Mouse (Mus musculus): ENCODE data around the gene Nup205.

The Nup205 gene

DNA sequence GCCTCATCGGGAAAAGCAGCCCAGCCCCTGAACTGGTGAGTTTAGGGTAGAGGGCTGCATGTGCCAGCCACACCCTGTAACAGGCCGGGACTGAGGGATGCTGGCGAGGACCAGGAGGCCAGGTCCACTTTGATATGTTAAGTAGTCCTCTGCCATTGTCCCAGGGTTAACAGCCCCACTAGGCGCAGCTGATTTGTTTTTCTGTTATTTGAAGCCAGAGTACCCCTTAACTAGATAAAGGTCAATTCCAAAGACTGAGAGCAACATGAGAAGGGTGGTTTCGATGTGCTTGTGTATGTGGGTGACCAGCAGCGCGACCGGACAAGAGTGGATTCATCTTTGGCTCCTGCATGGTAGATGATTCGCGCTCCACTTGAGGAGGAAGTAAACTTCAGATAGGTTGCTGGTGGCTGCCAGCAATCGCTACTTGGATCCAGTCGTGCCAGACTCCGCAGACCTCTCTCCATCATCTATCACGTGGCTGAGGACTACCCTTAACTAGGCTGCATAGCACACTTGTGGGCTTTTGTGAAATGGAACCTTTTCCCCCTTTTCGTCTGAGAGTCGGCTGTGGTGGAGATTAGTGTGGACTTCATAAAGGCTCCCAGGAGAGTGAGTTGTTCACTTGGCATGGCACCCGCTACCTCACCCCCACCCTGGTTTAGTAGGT is 74.7 kb downstream of the Nup205 start:
- peak; percentile 16 for DNase-seq

GRCm38 (mm10) chr6:35252477-35253346 is 75.5 kb downstream of the Nup205 start:
- peak; percentile 84 for DNase-seq

GRCm38 (mm10) chr6:35253474-35253873 is 76.3 kb downstream of the Nup205 start:
- no peak for DNase-seq

GRCm38 (mm10) chr6:35254136-35254904 is 77.1 kb downstream of the Nup205 start:
- DNase-seq: no peak

DNA sequence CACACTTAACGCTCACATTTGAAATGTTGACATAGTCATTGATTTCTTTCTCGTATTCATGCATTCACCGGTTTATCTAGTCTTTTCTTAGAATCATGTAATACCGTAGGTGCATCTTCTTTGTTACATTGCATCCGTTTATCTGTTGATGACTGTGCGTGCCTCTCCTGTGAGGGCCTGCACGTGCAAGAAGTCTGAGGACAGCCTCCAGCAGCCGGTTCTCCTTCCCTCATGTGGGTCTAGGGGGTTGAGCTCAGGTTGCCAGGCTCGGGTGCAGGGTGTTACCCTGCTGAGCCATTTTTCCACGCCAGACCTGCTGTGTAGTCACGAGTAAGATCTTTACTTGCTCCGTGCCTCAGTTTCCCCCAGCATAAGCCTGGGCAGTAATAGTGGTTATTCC is 77.8 kb downstream of the Nup205 start:
- DNase-seq: no peak

DNA sequence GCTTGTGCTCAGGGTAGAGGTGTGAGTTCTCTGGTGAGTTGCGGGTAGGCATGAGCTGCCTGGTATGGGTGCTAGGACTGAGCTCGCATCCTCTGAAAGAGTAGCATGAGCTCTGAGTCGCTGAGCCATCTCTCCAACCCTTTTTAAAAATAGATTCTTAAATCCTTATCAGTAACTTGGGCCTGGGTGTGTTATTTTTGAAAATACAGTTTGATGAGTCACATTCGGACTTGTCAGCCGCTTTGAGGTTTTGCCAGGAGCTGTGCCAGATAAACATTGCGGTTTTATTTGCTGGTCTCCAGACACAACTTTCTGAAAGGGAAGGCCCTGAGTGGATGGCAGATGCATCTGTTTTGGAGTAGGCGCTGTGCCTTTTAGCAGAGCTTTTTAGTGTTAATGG is 79.5 kb downstream of the Nup205 start:
- DNase-seq: no peak

- no peak for DNase-seq
Observed at GRCm38 (mm10) chr6:35257626-35258190, 80.5 kb downstream of the Nup205 start.

DNA sequence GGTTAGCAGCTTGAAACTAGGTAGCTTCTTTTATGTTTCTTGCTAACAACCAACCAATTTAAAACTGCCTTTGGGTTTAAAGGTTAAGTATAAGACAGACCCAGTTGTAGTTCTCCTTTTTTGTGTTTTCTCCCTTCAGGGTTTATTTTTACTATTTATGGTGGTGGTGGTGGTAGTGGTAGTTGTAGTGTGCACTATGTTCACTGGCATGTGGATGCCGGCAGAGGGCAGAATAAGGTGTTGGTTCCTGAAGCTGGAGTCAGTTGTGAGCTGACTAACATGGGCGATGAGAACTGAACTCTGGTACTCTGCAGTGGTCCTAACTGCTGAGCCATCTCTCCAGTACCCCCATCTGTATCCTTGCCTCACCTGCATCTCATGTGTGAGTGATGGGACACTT is 81.7 kb downstream of the Nup205 start:
- DNase-seq: no peak

- no peak for DNase-seq
Observed at GRCm38 (mm10) chr6:35259526-35259925, 82.3 kb downstream of the Nup205 start.

DNA sequence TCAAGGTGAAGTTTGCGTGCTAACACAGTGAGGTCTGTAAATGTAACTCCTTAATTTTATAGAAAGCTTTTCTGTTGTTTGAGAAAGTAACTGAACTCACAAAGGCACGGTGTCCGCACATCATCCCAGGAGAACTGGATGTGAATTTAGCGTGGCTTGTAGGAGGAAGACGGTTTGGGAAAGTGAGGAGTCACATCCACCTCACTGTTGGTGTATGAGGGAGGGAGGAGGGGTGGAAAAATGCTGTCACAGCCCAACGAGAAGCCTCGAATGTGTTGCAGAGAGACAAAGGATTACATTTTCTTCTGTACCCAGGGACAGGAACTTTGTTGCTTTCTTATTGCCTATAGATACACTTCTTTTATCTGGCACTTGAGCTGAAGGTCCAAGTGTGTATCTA is 83.3 kb downstream of the Nup205 start:
- DNase-seq: no peak

- no peak for DNase-seq
Observed at GRCm38 (mm10) chr6:35265580-35266278, 88.5 kb downstream of the Nup205 start.

DNA sequence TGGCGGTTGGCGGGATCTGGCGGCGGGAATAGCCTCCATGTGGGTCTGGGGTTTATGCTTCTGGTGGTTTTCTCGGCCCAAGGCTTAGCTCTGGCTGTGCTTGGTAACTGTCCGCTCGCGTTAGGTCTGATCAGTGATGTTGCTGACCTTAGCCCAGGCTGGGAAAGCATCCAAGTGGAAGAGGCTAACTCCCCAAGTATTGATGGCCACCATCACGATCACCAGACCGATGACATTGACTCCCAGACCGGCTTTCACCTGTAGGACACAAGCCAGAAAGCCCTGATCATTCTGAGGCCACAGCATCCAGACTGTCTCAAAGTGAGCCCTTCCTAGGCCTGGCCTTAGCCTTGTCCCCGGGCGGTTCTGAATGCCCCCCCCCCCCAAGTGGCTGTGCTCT is 91.5 kb downstream of the Nup205 start:
- DNase-seq: no peak

GRCm38 (mm10) chr6:35269643-35270042 is 92.4 kb downstream of the Nup205 start:
- DNase-seq: no peak

DNA sequence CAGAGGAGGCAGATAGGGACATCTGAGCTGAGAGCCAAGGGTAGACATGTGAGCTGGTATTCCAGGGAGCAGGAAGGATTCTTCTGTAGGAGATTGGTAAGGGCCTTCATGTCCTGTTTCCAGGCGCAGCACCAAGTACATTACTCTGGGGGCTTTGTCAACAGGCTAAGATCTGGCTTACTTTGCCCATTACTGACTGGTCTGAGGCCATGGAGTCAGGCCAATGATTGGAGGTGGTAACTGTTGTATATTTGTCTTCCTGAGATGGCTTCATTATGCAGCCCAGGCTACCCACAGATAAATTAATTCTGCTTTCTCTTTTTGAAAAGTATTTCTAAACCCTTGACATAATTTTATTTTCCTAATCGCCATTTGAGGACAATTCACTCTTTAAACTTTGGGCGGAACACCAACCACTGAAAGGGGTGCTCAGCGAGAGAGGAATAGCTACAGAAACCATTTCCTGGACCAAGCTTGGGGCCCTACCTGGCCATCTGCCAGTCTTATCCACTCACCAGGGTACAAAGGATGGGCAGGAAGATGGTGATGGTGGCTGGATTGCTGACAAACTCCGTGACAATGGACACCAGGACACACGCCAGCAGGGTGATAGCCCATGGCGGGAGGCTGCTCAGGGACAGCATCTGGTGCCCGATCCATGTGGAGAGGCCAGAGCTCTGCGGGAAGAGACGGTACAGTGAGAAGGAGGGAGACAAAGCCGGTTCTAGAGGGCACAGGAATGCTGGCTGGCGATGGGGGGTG is 94.1 kb downstream of the Nup205 start:
- DNase-seq: peak; percentile 32

DNA sequence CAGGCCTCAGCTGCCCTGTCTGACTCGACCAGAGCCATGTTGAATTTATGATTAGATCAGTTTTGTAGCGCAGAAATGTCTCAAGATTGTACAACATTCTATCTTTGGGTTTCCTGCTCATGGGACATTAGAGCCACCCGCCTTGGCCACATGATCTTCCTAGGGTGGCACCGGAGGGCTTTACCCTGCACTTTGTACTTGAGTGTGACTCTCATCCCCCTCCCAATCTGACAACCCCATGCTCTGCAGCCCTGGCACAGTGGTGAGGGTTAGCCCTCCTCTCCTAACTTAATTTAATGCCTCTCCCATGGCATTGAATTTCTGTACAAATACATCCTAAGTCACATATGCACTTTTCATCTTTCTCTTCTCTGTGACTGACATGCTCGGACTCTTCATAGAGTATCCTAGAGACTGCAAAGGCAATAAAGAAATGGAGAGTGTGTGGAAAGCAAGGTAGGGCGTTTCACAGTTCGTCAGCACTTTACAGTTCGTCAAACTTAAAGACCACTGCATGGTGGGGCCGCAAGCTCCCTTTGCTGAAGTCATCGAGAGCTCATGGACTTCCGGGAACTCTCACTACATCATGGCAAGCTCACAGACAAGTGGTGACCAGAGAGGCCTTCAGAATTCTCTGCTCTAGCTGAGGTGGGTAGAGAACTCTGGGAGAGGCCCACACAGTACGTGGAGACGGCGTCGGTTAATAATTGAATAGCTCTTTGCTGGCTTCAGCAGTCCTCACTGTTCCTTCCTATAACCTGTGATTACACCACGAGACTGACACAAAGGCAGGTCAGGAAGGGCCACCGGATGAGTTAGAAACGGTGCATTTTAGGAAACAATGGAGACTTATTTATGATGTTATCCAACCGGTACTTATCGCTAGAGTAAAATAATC is 94.9 kb downstream of the Nup205 start:
- DNase-seq: no peak

DNA sequence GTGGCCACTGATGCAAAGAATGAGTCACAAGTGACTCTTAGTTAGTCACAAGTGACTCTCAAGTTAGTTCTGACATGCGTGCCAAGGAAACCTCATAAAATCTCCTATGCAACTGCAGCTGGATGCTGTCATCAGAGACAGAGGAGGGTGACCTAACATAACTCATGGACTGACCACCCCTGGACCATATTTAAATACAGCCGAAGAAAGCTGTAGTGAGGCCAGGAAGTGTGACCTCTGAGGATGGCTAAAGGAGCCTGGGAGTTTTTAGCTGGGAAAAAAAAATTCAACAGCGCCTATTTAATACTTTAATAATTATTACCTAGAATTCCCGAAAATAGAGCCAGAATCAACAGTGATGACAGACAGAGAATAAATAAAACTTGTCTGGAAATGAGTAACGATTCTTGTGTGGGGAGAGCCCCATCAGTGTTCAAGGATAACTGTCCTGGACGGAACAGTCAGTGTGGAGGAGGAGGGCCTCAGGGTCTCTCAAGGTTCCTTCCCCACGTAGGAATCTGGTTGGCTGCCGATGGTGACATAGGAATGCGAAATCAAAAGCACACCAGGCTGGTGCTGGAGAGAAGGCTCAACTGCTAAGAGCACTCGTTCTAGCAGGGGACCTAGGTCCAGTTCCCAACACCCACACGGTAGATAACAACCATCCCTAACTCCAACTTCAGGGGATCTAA is 96.3 kb downstream of the Nup205 start:
- DNase-seq: no peak

GRCm38 (mm10) chr6:35277903-35278587 is 100.8 kb downstream of the Nup205 start:
- no peak for DNase-seq

- no peak for DNase-seq
Observed at GRCm38 (mm10) chr6:35279306-35279705, 102.1 kb downstream of the Nup205 start.

DNA sequence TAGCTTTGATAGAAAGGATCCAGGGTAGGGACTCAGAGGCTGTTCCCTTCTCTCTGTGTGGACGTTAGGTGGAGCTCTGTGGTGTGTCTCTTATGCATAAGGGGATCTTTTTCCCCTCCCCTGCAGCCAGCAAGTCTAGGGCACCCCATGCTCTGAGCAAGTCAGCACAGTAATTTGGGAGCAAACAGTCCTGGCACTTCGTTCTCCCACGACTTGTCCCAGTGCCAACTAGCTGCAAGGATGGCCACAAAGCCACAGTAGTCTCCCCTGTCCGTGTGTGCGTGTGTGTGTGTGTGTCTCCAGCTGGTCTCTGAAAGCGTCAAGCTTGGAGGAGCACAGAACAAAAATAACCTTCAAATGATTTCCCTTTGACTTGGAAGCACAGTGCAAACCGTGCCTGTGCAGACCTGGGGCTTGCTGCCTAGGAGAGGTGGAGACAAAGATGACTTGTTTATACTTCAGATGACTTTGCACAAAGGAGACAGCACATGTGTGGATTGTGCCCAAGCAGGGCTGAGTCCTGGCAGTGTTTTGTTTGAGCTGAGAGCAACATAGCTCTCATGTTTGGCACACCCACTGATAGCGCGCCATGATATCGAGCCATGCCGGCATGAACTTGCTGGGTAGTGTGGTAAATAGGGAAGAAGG is 111.0 kb downstream of the Nup205 start:
- no peak for DNase-seq

Data from cerebellum, adult 11-12 months (tissue).